Mouse (Mus musculus) intestine, embryonic 16.5 days (tissue): ENCODE data around the gene Ehf. TPM values are rescaled to one million over a fixed set of nuclear protein-coding genes. Genes with fewer than 3 reads are reported as not detected.

Experiments used
- ATAC-seq: fragments of 200-750 bp; cut with Nextera tagmentation; 2 replicates; pipeline ENCODE4 v1.8.0; 2017; ENCODE audit warnings: moderate TSS enrichment, moderate library complexity
- H3K27ac ChIP-seq: fragments of 300-500 bp; sonication (generic); 2 replicates; pipeline ENCODE4 v1.5.1; 2014; ENCODE audit warnings: mild to moderate bottlenecking, low read length
- H3K27me3 ChIP-seq: fragments of 300-500 bp; sonication (generic); replicated peaks from 2 replicates; pipeline ENCODE4 v1.6.1; 2014; ENCODE audit warnings: low read length, control low read depth, mixed read lengths; ENCODE audit not compliant: control insufficient read depth, insufficient read depth
- H3K36me3 ChIP-seq: fragments of 300-500 bp; sonication (generic); 2 replicates; pipeline ENCODE4 v1.6.1; 2014; ENCODE audit warnings: low read length, control low read depth; ENCODE audit not compliant: control insufficient read depth, insufficient read depth
- H3K4me1 ChIP-seq: fragments of 300-500 bp; sonication (generic); 2 replicates; pipeline ENCODE4 v1.6.1; 2014; ENCODE audit warnings: low read length, control low read depth, mixed read lengths; ENCODE audit not compliant: control insufficient read depth, insufficient read depth
- H3K4me2 ChIP-seq: fragments of 300-500 bp; sonication (generic); 2 replicates; pipeline ENCODE4 v1.6.1; 2014; ENCODE audit warnings: low read depth, low read length, control low read depth
- H3K4me3 ChIP-seq: fragments of 300-500 bp; sonication (generic); 2 replicates; pipeline ENCODE4 v1.5.1; 2014; ENCODE audit warnings: mild to moderate bottlenecking, low read length
- H3K9ac ChIP-seq: fragments of 300-500 bp; sonication (generic); 2 replicates; pipeline ENCODE4 v1.6.1; 2014; ENCODE audit warnings: low read depth, low read length
- H3K9me3 ChIP-seq: fragments of 300-500 bp; sonication (generic); 2 replicates; pipeline ENCODE4 v1.6.1; 2016; ENCODE audit warnings: low read length, control low read depth; ENCODE audit not compliant: control insufficient read depth
- WGBS: fragments of 180-500 bp; shearing (Covaris S2); extraction: QIAGEN DNeasy Blood & Tissue Kit; methylation state at CpG from one replicate; pipeline ENCODE4 v1.1.7; 2014; 5-methylcytosine and 5-hydroxymethylcytosine counted together
- polyA plus RNA-seq: library from polyadenylated mRNA; unstranded; fragments of >200 nt; fragmentation: Nextera tagmentation; extraction: Ambion mirVana; gene quantifications from 2 replicates; pipeline ENCODE4 v1.2.1, GENCODE M21; 2015

Ehf gene
- polyA plus RNA-seq, 1 experiment from 2014 or later, result 29.8 TPM

DNA sequence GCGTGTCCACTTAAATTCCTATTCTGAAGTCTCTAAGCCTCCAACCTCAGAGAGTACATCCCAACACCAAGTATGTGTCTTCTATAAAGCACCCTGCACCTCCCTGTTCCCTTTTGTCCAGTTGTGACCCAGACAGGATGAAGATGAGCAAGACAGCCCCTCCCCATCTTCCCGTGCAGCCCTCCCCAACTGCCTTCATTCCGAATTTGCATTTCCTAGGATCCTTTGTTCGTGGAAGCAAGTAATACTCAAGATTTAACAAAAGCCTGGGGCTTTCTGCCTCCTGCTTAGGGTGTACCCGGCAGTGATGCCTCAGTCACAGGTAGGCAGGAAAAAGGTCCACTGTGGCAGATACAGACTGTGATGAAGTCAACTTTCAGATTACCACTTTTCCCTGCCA, 7.6 kb upstream of the Ehf start:
- no peak overlapping the region for H3K27ac ChIP-seq
- no peaks in the 10 kb centered on the region for H3K36me3 ChIP-seq
- no peak overlapping the region for H3K4me3 ChIP-seq
- 61% methylated on average over 5 of the region's 5 CpGs for WGBS
- no peaks in the 10 kb centered on the region for H3K27me3 ChIP-seq
- no peaks in the 10 kb centered on the region for H3K9me3 ChIP-seq
- no peak overlapping the region for H3K9ac ChIP-seq
- no peak overlapping the region for H3K4me2 ChIP-seq
- no peak for ATAC-seq
- H3K4me1 ChIP-seq, result peaks cover 5% of the 10 kb centered on the region; the same call in 1 of the 2 replicates

DNA sequence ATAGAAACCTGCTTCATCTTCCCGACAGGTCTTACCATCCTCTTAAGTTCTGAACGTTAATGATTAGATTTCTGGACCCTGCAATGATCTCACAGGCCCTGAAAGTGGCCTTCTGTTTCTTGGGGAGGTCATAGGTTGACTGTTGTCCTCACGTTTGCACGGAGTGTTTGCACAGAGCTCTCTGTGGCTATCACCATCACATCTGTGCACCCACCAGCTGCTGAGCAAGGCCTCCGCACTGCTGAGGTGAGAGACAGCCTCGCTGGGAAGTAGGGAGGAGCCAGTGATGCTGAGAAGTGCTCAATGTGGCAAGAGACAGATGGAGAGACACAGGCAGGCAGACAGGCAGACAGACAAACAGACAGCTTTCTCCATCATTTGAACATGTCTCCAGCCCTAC, 3.6 kb upstream of the Ehf start:
- Histone ChIP-seq H3K9me3 (no peaks in the 10 kb centered on the region), H3K4me1 (0 out of 2 replicates have a peak, but pooled peaks cover 3% of the 10 kb centered on the region), H3K36me3 (no peaks in the 10 kb centered on the region), H3K9ac (no peak overlapping the region), H3K27ac (no peak overlapping the region), H3K4me3 (no peak overlapping the region), H3K27me3 (no peaks in the 10 kb centered on the region), H3K4me2 (no peak overlapping the region)
- no peak for ATAC-seq
- WGBS, result 29% methylated on average over 6 of the region's 6 CpGs

DNA sequence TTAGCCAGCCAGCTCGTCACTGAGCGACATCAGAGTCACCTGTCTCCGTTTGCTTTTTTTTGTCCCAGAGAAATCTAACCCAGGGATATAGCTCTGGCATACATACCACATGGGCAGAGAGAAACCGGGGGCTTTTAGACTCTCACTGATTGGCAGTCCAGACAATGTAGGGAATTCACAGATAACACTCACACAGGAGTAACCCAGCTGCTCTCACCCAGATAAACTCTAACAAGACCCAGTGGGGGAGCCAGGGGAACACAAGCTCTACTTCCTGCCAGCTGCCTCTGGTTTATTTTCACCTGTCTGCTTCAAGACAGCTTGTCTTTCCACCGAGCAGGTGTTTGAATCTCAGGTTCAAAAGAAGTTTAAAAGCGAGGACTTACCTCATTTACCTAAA, 409 bp downstream of the Ehf start:
- H3K36me3 ChIP-seq, result no peaks in the 10 kb centered on the region
- peak overlapping the region; percentile 18 for H3K9ac ChIP-seq
- H3K4me3 ChIP-seq, result peak overlapping the region; percentile 27
- H3K27ac ChIP-seq, result peak overlapping the region; percentile 66
- ATAC-seq, result peak; percentile 35; the same call in 1 of the 2 replicates
- 44% methylated on average over 6 of the region's 6 CpGs for WGBS
- H3K27me3 ChIP-seq, result no peaks in the 10 kb centered on the region
- peak overlapping the region; percentile 15; the same call in 1 of the 2 replicates for H3K4me2 ChIP-seq
- 0 out of 2 replicates have a peak, but pooled peaks cover 3% of the 10 kb centered on the region for H3K4me1 ChIP-seq
- no peaks in the 10 kb centered on the region for H3K9me3 ChIP-seq

DNA sequence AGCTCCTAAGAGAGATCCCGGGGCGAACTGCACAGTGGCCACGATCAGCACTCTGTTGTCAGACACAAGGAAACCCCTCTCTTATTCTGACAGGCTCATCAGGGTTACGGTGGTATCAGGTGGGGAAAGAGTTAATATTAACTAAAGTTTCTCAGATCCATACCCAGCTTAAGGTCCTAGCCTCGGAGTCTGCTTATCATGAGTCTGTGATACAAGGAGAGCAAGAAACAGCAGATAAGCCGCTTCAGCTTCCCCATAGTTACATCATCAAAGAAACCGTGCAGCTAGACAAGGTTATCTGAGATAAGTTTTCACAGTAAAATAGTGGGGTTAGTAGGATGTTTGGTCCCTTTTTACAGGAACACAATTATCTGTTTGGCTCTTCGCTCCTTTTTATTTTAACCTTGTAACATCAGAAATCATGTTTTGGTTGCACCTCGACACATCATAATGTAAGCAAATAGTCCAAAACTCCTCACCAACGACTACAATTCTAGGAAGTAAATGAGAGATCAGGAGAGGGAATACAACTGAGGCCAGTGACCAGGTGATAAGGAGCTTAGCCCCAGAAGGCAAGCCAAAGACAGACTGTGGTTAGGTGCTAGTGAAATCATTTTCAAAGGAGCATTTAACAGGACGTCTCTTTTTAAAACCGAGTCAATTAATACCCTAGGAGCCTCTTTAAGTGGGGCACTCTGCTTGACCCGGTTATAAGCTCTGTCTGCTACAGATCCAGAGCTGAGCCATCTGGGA, 4.2 kb downstream of the Ehf start:
- Histone ChIP-seq H3K4me1 (peaks cover 9% of the 10 kb centered on the region), H3K4me3 (peak overlapping the region; percentile 17), H3K9ac (peak overlapping the region; percentile 16; the same call in 1 of the 2 replicates), H3K4me2 (peak overlapping the region; percentile 39), H3K27ac (peak overlapping the region; percentile 77), H3K27me3 (no peaks in the 10 kb centered on the region), H3K9me3 (no peaks in the 10 kb centered on the region), H3K36me3 (no peaks in the 10 kb centered on the region)
- peak; percentile 81 for ATAC-seq
- WGBS, result 48% methylated on average over 13 of the region's 13 CpGs

DNA sequence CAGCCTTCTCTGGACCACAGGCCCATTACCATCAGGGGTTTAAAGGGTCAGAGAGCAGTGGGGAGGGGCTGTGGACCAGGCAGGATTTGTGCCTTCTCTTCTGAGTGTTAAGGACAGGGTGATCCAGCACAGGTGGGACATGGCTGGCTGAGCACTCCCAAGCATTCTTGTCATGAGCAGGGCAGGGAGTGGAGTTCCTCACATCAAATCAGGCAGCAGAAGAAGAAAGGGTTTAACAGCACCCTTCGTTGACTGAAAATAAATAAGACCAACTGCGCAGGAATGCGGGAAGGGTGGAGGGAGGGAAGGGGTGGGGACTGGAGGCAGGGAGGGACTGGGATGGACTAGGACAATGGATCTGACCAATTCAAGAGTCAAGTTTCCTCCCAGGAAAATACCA, 8.6 kb downstream of the Ehf start:
- Histone ChIP-seq H3K36me3 (no peaks in the 10 kb centered on the region), H3K9me3 (no peaks in the 10 kb centered on the region), H3K27ac (peak overlapping the region; percentile 66), H3K27me3 (no peaks in the 10 kb centered on the region), H3K4me3 (no peak overlapping the region), H3K4me1 (peaks cover 19% of the 10 kb centered on the region), H3K9ac (no peak overlapping the region), H3K4me2 (no peak overlapping the region)
- WGBS, result 9% methylated on average over 3 of the region's 3 CpGs
- ATAC-seq, result peak; percentile 13; the same call in 1 of the 2 replicates

DNA sequence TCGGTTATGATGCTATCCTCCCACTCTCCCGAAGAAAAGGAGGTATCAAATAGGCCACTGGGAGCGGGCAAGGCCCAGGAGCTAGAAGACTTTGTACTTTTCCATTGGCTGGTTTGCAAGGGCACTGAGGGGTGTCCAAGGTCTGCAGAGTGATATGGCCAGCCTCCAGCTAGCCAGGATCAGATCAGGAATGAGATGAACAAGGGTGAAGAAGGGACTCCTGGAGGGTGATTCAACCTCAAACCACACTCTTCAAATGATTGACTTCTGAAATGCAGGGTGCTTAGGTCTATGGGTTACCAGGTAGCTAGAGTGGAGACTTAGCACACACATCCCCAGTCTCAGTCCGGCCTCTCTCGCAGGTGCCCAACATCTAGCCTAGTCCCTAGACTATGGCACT, 9.3 kb downstream of the Ehf start:
- peaks cover 21% of the 10 kb centered on the region for H3K4me1 ChIP-seq
- H3K9me3 ChIP-seq, result no peaks in the 10 kb centered on the region
- ATAC-seq, result peak; percentile 32
- H3K4me2 ChIP-seq, result no peak overlapping the region
- no peaks in the 10 kb centered on the region for H3K27me3 ChIP-seq
- no peak overlapping the region for H3K27ac ChIP-seq
- H3K4me3 ChIP-seq, result no peak overlapping the region
- no peak overlapping the region for H3K9ac ChIP-seq
- no peaks in the 10 kb centered on the region for H3K36me3 ChIP-seq
- WGBS, result 53% methylated on average over 5 of the region's 5 CpGs

DNA sequence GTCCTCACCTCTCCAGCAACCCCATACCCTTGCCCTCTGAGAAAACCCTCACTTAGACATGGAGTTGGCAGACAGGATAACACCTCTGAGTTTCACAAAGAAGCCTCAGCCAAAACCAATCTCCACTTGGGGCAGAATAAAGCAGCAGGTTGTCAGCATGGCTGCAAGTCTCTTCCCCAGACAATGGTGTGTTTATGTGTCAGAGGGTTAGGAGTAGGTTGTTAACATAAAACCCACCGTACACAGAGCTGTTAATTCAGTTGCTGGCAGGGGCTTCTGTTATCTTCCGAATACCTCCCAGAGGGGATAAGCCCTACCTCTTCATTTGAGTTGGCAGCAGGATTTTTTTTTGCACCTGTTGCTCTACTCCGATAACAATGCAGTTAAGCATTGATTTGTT, 9.9 kb downstream of the Ehf start:
- H3K9ac ChIP-seq, result no peak overlapping the region
- no peak overlapping the region for H3K4me3 ChIP-seq
- H3K4me1 ChIP-seq, result peaks cover 21% of the 10 kb centered on the region
- ATAC-seq, result no peak
- no peak overlapping the region for H3K27ac ChIP-seq
- no peaks in the 10 kb centered on the region for H3K9me3 ChIP-seq
- H3K4me2 ChIP-seq, result no peak overlapping the region
- 33% methylated on average over 3 of the region's 3 CpGs for WGBS
- H3K36me3 ChIP-seq, result no peaks in the 10 kb centered on the region
- H3K27me3 ChIP-seq, result no peaks in the 10 kb centered on the region

DNA sequence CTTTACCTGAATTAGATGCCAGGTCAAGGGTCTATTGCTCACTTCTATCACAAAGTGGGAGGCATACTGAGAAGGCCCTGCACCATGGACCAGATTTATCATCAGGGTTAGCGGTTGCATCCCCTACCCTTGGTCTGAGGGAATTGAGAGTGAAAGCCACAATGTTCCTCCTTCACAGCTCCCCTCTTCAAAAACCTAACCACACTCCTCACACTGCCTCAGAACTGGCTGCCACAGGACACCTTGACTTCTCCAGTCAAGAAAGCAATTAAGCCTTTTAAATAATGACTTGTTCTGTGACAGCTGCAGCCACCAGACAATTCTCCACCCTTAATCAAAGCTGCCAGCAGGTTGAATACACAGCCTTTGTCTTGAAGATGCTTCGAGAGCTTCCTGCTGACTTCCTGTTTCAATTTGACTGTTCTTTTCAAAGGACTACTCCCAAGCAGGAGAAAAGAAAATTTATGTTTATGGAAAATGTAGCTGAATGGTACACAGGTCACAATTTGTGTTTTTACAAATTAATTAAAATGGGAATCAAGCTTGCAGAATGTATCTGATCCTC, 12.3 kb downstream of the Ehf start:
- no peak overlapping the region for H3K9ac ChIP-seq
- no peak overlapping the region for H3K27ac ChIP-seq
- H3K36me3 ChIP-seq, result no peaks in the 10 kb centered on the region
- no peaks in the 10 kb centered on the region for H3K9me3 ChIP-seq
- 64% methylated on average over 2 of the region's 2 CpGs for WGBS
- peaks cover 24% of the 10 kb centered on the region for H3K4me1 ChIP-seq
- H3K27me3 ChIP-seq, result no peaks in the 10 kb centered on the region
- ATAC-seq, result no peak
- no peak overlapping the region for H3K4me2 ChIP-seq
- no peak overlapping the region for H3K4me3 ChIP-seq

DNA sequence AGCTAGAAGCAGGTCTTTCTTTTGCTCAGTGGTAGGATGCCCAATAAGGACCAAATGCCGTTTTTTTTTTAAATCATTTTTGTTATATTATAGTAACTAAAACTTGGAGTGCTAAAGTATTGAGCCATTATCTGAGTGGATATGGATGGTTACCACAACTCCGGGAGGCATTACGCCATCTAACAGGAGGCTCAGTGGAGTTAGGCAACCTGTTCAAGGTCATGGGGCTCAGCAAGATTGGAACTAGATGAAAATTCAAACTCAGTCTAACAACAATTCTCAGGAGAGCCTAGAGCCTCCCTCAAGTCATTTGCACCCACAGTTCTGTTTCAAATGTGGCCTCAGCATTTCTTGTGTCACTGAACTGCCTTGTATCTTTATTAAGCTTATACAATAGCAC, 12.9 kb downstream of the Ehf start:
- H3K9me3 ChIP-seq, result no peaks in the 10 kb centered on the region
- WGBS, result 87% methylated on average over 3 of the region's 3 CpGs
- ATAC-seq, result no peak

More for the DNA sequence above, 12.9 kb downstream of the Ehf start:
- no peak overlapping the region for H3K9ac ChIP-seq
- H3K4me1 ChIP-seq, result peaks cover 27% of the 10 kb centered on the region
- H3K27ac ChIP-seq, result no peak overlapping the region
- H3K36me3 ChIP-seq, result no peaks in the 10 kb centered on the region
- no peak overlapping the region for H3K4me2 ChIP-seq
- no peak overlapping the region for H3K4me3 ChIP-seq
- H3K27me3 ChIP-seq, result no peaks in the 10 kb centered on the region
